Mouse (Mus musculus) kidney, postnatal 25 days (tissue): ENCODE results near the gene Camk2b.
"Not testable (repeated sequence)": the region's sequence is repeated elsewhere in the genome, so short reads cannot be mapped to it uniquely, and the experiment has no call there.

Experiments
- DNase-seq, 2 experiments: peaks; one replicate each; pipeline ENCODE4 v3.0.0; 2021; ENCODE audit warnings: mixed read lengths in 2 of 2

Camk2b gene

GRCm38 (mm10) chr11:6011879-6012278 lies 54.3 kb downstream of the Camk2b start:
- no peak for DNase-seq

DNA sequence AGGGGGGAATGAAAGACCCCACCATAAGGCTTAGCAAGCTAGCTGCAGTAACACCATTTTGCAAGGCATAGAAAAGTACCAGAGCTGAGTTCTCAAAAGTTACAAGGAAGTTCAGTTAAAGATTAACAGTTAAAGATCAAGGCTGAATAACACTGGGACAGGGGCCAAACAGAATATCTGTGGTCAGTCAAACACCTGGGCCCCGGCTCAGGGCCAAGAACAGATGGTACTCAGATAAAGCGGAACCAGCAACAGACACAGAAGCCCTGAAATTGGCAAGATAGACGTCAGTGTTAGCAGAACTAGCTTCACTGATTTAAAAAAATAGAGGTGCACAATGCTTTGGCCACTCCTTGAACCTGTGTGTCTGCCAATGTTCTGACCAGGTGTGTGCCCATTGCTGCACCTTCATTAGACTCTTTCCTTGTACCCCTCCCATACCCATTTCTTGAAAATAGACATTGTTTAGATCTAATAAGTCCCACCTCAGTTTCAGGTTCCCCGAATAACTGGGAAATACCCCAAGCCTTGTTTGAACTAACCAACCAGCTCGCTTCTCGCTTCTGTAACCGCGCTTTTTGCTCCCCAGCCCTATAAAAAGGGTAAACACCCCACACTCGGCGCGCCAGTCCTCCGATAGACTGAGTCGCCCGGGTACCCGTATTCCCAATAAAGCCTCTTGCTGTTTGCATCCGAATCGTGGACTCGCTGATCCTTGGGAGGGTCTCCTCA lies 55.2 kb downstream of the Camk2b start:
- not testable (repeated sequence) for DNase-seq

- not testable (repeated sequence) for DNase-seq
These were observed 58.4 kb downstream of the Camk2b start for GRCm38 (mm10) chr11:6007779-6008128.

DNA sequence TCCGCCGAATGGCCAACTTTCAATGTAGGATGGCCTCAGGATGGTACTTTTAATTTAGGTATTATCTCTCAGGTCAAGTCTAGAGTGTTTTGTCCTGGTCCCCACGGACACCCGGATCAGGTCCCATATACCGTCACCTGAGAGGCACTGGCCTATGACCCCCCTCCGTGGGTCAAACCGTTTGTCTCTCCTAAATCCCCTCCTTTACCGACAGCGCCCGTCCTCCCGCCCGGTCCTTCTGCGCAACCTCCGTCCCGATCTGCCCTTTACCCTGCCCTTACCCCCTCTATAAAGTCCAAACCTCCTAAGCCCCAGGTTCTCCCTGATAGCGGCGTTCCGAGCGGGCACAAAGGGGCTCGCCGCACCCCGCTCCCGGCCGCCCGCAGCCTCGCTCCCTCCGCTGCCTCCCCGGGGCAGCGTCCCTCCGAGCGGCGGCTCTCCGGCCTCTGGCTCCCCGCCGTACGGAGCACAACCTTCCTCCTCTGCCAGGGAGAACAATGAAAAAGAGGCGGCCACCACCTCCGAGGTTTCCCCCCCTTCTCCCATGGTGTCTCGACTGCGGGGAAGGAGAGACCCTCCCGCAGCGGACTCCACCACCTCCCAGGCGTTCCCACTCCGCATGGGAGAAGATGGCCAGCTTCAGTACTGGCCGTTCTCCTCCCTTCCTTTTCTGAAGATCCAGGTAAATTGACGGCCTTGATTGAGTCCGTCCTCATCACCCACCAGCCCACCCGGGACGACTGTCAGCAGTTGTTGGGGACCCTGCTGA lies 59.0 kb downstream of the Camk2b start:
- DNase-seq = peak in 1 of 2 experiments; percentile 57

GRCm38 (mm10) chr11:6006351-6007009 lies 59.7 kb downstream of the Camk2b start:
- not testable (repeated sequence) for DNase-seq

GRCm38 (mm10) chr11:6005374-6006043 lies 60.7 kb downstream of the Camk2b start:
- not testable (repeated sequence) for DNase-seq

- peak; percentile 6 to 49 for DNase-seq
These were observed 63.0 kb downstream of the Camk2b start for GRCm38 (mm10) chr11:6003046-6003639.

DNA sequence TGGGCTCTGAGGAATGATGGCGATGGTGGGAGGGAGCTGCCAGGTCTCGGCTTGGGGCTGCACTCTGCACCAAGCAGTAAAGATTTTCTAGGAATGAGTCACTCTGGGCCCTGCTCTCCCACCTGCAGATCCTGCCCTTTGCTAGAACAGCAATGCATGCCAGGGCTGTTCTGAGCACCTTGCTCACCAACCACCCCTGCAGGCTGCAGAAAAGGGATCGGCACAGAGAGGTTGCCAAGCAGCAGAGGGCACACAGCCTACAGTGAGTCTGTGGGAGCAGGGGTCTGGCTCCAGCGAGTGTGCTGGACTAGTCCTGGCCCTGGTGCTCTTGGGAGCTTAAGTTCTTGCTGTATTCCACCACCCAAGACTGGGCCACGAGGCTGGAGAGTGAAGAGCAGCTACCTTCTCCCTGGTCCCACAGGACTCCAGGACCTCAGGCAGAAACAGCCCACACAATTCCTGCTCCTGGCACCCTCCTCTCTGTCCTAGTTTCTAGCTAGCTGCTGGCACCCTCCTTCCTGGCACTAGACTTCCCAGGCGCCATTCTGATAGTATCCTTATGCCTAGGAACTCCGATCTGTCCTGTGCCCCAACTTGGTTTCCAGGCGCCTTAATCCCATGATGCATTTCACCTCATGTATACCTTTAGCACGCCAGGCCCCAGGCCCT lies 64.0 kb downstream of the Camk2b start:
- no peak for DNase-seq

DNA sequence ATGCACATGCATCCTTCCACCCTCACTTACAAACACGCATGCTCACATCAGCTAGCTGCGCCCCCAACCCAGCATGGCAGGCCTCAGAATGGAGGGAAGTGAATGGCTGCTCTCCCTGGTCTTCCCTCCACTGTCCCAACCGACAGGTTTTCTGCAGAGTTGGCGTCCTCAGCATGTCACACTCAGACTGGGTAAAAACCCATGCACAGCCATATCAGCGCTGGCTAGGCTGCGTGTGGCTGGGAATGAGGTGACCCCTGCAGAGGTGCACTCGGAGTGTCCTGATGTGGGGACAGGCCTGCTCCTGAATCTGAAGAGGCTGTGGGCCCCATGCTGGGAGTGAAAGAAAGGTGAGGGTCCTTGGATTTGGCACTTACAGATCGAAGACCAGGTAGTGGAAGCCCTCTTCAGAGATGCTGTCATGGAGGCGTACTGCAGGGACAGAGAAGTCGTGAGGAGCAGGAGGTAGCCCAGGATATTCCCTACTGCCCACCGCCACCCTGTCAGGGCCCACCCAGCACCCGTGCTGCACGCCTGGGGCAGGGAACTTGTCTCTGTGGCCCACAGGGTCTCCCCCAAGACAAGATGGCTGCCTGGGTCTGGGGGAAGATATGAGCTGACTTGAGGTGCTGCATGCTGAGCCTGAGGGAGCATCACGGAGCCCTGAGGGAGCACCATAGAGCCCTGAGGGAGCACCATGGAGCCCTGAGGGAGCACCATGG lies 65.0 kb downstream of the Camk2b start:
- no peak for DNase-seq

DNA sequence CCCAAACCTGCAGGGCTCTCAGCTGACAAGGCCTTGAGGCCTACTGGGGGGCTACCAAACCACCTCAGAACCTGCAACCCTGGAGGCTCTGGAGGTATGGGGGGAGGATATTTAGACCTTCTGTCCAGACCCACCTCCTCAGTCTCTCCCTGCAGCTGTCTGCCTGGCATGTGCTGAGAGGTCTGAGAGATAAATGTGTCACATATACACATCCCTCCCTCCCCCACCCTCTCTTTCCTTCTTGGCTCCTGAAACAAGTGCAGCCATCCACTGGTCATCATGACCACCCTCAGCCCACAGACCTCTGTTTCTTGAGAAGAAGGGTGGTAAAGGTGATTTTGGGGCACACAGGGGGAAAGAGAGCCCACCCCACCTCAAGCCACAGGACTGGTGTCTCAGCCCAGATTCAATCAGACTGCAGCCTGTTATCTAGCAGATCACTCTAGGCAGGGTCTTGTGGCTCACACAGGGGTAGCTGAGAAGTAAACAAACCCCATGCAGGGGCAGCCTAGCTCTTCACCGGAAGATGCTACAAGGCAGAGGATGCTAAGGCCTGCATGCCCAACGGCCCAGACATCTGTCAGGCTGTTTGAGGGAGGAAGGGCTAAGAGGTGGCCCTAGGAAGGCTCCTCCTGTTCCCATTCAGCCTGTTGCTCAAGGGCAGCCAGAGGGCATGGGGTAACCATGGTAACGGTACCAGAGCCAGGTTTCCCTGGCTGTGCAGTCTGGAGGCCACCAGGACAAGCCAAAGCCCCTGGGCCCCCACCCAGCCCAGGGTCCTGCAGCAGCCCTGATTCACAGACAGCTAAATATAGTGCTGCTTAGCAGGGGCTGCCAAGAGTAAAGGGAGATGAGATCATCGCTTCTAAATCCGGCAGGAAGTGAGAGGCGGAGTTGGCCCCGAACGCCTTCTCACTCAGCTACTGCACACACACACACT lies 66.1 kb downstream of the Camk2b start:
- DNase-seq = peak; percentile 71 to 90

- no peak for DNase-seq
These were observed 67.7 kb downstream of the Camk2b start for GRCm38 (mm10) chr11:5998472-5998871.

DNA sequence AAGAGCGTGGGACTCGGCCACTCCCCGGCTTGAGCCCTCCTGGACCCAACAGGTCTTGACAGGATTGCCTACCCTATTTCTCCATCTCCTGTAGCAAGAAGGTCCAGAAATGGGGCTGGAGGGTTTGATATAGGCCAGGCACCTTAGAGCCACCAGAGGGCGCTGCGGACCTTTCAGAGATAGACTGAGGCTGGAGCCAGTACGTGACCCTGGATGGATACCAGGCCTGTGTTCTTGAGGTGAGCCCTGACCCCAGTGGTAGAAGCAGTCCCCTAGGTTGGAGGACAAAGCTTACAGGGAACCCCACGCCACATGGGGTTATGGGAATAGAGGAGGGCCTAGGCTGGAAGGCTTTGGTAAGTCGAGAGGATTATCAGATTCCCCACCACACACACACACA lies 70.2 kb downstream of the Camk2b start:
- peak; percentile 86 to 95 for DNase-seq

GRCm38 (mm10) chr11:5994880-5995279 lies 71.3 kb downstream of the Camk2b start:
- no peak for DNase-seq

GRCm38 (mm10) chr11:5994212-5994611 lies 72.0 kb downstream of the Camk2b start:
- DNase-seq = no peak

DNA sequence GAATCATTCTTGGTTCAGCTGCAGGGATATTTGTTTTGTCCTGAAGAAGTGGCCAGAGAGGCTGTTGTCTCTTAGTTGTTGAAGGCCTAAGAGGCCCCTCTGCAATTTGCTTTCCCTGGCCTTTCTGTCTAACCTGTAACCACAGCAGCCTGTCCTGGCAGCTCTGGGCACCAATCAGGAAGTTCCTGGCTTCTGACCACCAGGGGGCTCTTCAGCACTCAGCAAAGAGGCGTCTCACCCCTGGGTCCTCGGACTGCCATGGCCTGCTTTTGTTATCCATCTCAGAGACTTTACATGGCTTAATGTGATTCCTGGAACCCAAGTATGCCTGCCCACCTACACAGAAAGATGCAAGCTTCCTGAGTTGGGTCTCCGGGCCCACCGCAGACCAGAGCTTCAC lies 75.3 kb downstream of the Camk2b start:
- peak; percentile 55 to 68 for DNase-seq

- no peak for DNase-seq
These were observed 76.1 kb downstream of the Camk2b start for GRCm38 (mm10) chr11:5989954-5990593.

DNA sequence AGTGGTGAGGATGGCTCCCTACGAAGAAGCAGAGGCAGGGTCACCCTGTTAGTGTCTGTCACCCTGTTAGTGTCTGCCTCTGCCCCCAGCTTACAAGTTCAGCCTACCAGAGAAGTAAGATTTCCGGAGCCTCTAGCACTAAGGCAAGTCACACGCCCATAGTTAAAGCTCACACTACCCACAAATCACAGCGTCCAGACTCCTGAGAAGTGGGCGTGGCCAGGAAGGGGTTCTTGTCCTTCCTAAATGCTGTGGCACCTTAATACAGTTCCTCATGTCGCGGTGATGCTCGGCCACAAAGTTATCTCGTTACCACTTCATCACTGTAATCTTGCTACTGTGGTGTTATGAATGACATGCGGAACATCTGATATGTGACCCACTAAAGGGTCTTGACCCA lies 78.0 kb downstream of the Camk2b start:
- no peak for DNase-seq

DNA sequence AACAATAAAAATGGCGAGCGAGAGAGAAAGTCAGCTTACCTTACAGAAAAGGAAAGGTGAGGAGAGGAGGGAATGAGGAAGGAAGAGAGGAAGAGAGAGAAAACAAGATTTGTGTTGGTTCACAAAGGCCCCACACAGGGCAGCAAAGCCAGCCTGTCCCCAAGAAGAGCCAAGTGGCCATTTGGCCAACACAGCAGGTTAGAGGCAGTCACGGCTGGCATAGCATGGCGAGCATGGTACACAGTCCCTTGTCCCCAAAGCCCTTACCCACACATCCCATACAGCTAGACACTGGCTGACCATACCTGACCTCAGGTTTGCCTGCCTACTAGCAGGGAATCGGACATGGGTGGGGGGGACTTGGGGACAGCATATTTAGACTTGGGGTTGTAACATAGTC lies 82.5 kb downstream of the Camk2b start:
- no peak for DNase-seq

DNA sequence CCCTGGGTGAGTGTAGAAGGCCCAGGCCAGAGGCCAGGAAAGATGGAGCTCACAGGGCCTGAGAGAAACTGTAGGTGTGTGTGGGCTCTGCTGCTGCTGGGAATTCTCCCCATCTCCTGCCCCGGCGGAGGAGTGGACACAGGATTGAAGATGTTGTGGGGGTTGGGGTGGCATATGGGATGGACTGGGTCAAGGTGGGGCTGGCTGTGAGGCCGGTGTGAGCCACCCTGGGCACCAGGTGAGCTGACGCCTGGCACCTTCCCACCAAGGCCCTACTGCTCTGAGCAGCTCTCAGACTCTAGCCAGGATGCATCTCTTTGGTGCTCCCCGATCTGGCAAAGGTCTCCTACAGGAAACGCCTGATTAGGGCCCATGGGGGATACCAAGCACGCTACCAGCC lies 84.8 kb downstream of the Camk2b start:
- DNase-seq = no peak

- no peak for DNase-seq
These were observed 85.6 kb downstream of the Camk2b start for GRCm38 (mm10) chr11:5980561-5980960.
